Mouse (Mus musculus): ENCODE measurements around the gene Pcmtd2. TPM values are rescaled to one million over a fixed set of nuclear protein-coding genes. Genes with fewer than 3 reads are reported as not detected.

Pcmtd2 gene
- total and polyA plus RNA-seq, 3 experiments: 10.3 to 17.1 (median 14.4) TPM

DNA sequence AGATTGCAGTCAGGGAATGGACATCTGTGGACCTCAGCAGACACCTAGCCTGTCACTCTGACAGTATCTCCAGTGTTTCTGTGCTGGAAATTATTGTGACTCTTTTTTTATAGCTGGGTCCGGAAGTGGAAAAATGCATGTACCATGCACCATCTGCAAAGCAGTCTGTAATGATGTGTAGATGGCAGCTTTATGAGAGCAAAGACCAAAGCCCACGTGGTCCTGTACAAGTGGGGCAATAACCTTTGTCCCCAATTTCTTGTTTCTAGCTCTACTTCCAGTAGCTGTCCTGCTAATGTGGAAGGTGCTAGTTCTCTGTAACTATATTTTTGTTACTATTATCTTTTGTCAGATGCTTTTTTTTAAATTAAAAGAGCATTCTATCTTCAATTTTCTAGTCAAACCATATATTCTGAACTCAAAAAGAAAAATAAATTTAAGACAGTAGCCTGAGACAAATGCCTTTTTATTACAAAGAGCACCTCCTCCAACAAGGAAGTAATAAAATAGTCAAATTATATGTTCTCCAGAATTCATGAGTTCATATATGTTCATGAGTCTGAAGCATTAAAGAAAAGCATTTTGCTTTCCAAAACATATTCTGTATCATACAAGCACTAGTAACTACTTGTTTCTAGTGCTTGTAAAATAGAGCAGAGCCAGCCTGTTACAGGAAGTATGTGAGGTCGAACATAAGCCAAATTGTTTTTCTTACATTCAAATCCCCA is 45.5 kb downstream of the Pcmtd2 start:
- Histone ChIP-seq H3K9me3 (replicated peaks; ENCODE audit: low read length) (no peaks in the 10 kb centered on the region), H3K27ac (ENCODE audit: insufficient read depth, low read depth) (no peak overlapping the region), H3K9ac (ENCODE audit: insufficient read depth, low read depth) (no peak overlapping the region), H3K79me2 (replicated peaks; ENCODE audit: control insufficient read depth, extremely low read depth, insufficient read depth, poor library complexity, severe bottlenecking) (no peaks in the 10 kb centered on the region), H3K4me2 (ENCODE audit: insufficient read depth, low read depth, poor library complexity, severe bottlenecking) (no peak overlapping the region), H3K27me3 (replicated peaks) (no peaks in the 10 kb centered on the region), H3K4me3 (replicated peaks in 1 of 3; ENCODE audit: low read depth in 2 of 3, low read length in 2 of 3, poor library complexity in 1 of 3) (no peak overlapping the region), H3K36me3 (replicated peaks in 1 of 2; ENCODE audit: control insufficient read depth in 1 of 2, insufficient read depth in 1 of 2, low read length in 1 of 2) (no peaks in the 10 kb centered on the region), H3K4me1 (ENCODE audit: control insufficient read depth in 1 of 2, insufficient read depth in 2 of 2) (no peaks in the 10 kb centered on the region)
- in situ Hi-C loops (cut with MboI; ENCODE audit: low pct_ligation_motif_present, low pct_unique_long_range_greater_than_20kb, low sequenced_read_pairs): no loop called here
- dilution Hi-C loops (cut with MboI; ENCODE audit: extremely low pct_ligation_motif_present, extremely low pct_unique_long_range_greater_than_20kb, low sequenced_read_pairs): no loop called here
- no peak for TF ChIP-seq USF2 (conservative IDR thresholded peaks at IDR 0.05; ENCODE audit: low read depth, low read length)
- no peak for TF ChIP-seq ZC3H11A (IDR thresholded peaks at IDR 0.05; ENCODE audit: low read depth, low read length)
- no peak for TF ChIP-seq EP300 (IDR thresholded peaks at IDR 0.05; ENCODE audit: low read length)
- no peak for TF ChIP-seq HCFC1 (IDR thresholded peaks at IDR 0.05; ENCODE audit: low read depth, low read length)
- no peak for TF ChIP-seq ETS1 (conservative IDR thresholded peaks at IDR 0.05; ENCODE audit: low read depth, low read length)
- TF ChIP-seq USF1 (IDR thresholded peaks at IDR 0.05; ENCODE audit: low read depth, low read length): no peak
- no peak for TF ChIP-seq MYC (IDR thresholded peaks at IDR 0.05; ENCODE audit: low read depth, low read length)
- TF ChIP-seq MXI1 (IDR thresholded peaks at IDR 0.05; ENCODE audit: low read depth, low read length): no peak
- TF ChIP-seq PAX5 (IDR thresholded peaks at IDR 0.05; ENCODE audit: low read length): no peak
- no peak for TF ChIP-seq MAX (IDR thresholded peaks at IDR 0.05; ENCODE audit: low read length)
- no peak for TF ChIP-seq POLR2AphosphoS2 (IDR thresholded peaks at IDR 0.05; ENCODE audit: low read depth, low read length)
- no peak for TF ChIP-seq CHD2 (IDR thresholded peaks at IDR 0.05; ENCODE audit: low read length)
- TF ChIP-seq MAZ (IDR thresholded peaks at IDR 0.05; ENCODE audit: low read depth, low read length): no peak
- no peak for TF ChIP-seq MAFK (IDR thresholded peaks at IDR 0.05; ENCODE audit: insufficient replicate concordance, low read length)
- DNase-seq (ENCODE audit: extremely low read depth): no peak

Other genes with a start within 250 kb of the Pcmtd2 start
- 48.1 and 52.7 TPM in 2 replicates for gene Prpf6, start 246.0 kb upstream of the Pcmtd2 start, total RNA-seq (2012; rRNA removed)
- 28.3 and 28.8 TPM in 2 replicates for gene Prpf6, start 246.0 kb upstream of the Pcmtd2 start, total RNA-seq (2014; rRNA removed)
- 53.8 and 62.4 TPM in 2 replicates for gene Prpf6, start 246.0 kb upstream of the Pcmtd2 start, polyA plus RNA-seq (2012; ENCODE audit: insufficient read length, low read depth)
- gene Zfp512b, start 245.1 kb upstream of the Pcmtd2 start, total RNA-seq (2012; rRNA removed): 16.6 and 18.1 TPM in 2 replicates
- 11.0 TPM in 2 replicates for gene Zfp512b, start 245.1 kb upstream of the Pcmtd2 start, total RNA-seq (2014; rRNA removed)
- 26.8 and 27.1 TPM in 2 replicates for gene Zfp512b, start 245.1 kb upstream of the Pcmtd2 start, polyA plus RNA-seq (2012; ENCODE audit: insufficient read length, low read depth)
- 2.7 and 3.8 TPM in 2 replicates for gene Samd10, start 238.6 kb upstream of the Pcmtd2 start, total RNA-seq (2012; rRNA removed)
- 0.32 TPM in 1 of 2 replicates, not detected in the other for gene Samd10, start 238.6 kb upstream of the Pcmtd2 start, total RNA-seq (2014; rRNA removed)
- 0.38 and 0.66 TPM in 2 replicates for gene Samd10, start 238.6 kb upstream of the Pcmtd2 start, polyA plus RNA-seq (2012; ENCODE audit: insufficient read length, low read depth)
- gene Gm29797, start 180.8 kb upstream of the Pcmtd2 start, total RNA-seq (2012; rRNA removed): 0.25 and 0.34 TPM in 2 replicates
- not detected in 2 replicates for gene Gm29797, start 180.8 kb upstream of the Pcmtd2 start, total RNA-seq (2014; rRNA removed)
- not detected in 2 replicates for gene Gm29797, start 180.8 kb upstream of the Pcmtd2 start, polyA plus RNA-seq (2012; ENCODE audit: insufficient read length, low read depth)
- gene Sox18, start 166.2 kb upstream of the Pcmtd2 start, total RNA-seq (2012; rRNA removed): not detected in 2 replicates
- gene Sox18, start 166.2 kb upstream of the Pcmtd2 start, total RNA-seq (2014; rRNA removed): not detected in 2 replicates
- not detected in 2 replicates for gene Sox18, start 166.2 kb upstream of the Pcmtd2 start, polyA plus RNA-seq (2012; ENCODE audit: insufficient read length, low read depth)
- gene Tcea2, start 157.5 kb upstream of the Pcmtd2 start, total RNA-seq (2012; rRNA removed): 12.9 and 14.4 TPM in 2 replicates
- gene Tcea2, start 157.5 kb upstream of the Pcmtd2 start, total RNA-seq (2014; rRNA removed): 9.2 TPM in 2 replicates
- gene Tcea2, start 157.5 kb upstream of the Pcmtd2 start, polyA plus RNA-seq (2012; ENCODE audit: insufficient read length, low read depth): 7.0 and 8.8 TPM in 2 replicates
- gene Rgs19, start 143.9 kb upstream of the Pcmtd2 start, total RNA-seq (2012; rRNA removed): 67.0 and 75.4 TPM in 2 replicates
- gene Rgs19, start 143.9 kb upstream of the Pcmtd2 start, total RNA-seq (2014; rRNA removed): 40.2 and 50.2 TPM in 2 replicates
- 155 and 159 TPM in 2 replicates for gene Rgs19, start 143.9 kb upstream of the Pcmtd2 start, polyA plus RNA-seq (2012; ENCODE audit: insufficient read length, low read depth)
- gene Lkaaear1, start 139.4 kb upstream of the Pcmtd2 start, total RNA-seq (2012; rRNA removed): not detected in 2 replicates
- not detected in 2 replicates for gene Lkaaear1, start 139.4 kb upstream of the Pcmtd2 start, total RNA-seq (2014; rRNA removed)
- not detected in 2 replicates for gene Lkaaear1, start 139.4 kb upstream of the Pcmtd2 start, polyA plus RNA-seq (2012; ENCODE audit: insufficient read length, low read depth)
- 0.08 and 0.25 TPM in 2 replicates for gene Oprl1, start 122.8 kb upstream of the Pcmtd2 start, total RNA-seq (2012; rRNA removed)
- gene Oprl1, start 122.8 kb upstream of the Pcmtd2 start, total RNA-seq (2014; rRNA removed): not detected in 2 replicates
- gene Oprl1, start 122.8 kb upstream of the Pcmtd2 start, polyA plus RNA-seq (2012; ENCODE audit: insufficient read length, low read depth): 0.14 TPM in 1 of 2 replicates, not detected in the other
- 0.13 TPM in 1 of 2 replicates, not detected in the other for gene Myt1, start 74.5 kb upstream of the Pcmtd2 start, total RNA-seq (2012; rRNA removed)
- not detected in 2 replicates for gene Myt1, start 74.5 kb upstream of the Pcmtd2 start, total RNA-seq (2014; rRNA removed)
- gene Myt1, start 74.5 kb upstream of the Pcmtd2 start, polyA plus RNA-seq (2012; ENCODE audit: insufficient read length, low read depth): not detected in 2 replicates
- gene Polr3k, start 26.5 kb downstream of the Pcmtd2 start, total RNA-seq (2012; rRNA removed): 38.3 and 39.4 TPM in 2 replicates
- 50.7 and 55.9 TPM in 2 replicates for gene Polr3k, start 26.5 kb downstream of the Pcmtd2 start, total RNA-seq (2014; rRNA removed)
- gene Polr3k, start 26.5 kb downstream of the Pcmtd2 start, polyA plus RNA-seq (2012; ENCODE audit: insufficient read length, low read depth): 28.5 and 30.5 TPM in 2 replicates
- gene Gm14496, start 153.3 kb downstream of the Pcmtd2 start, total RNA-seq (2012; rRNA removed): not detected in 2 replicates
- not detected in 2 replicates for gene Gm14496, start 153.3 kb downstream of the Pcmtd2 start, total RNA-seq (2014; rRNA removed)
- gene Gm14496, start 153.3 kb downstream of the Pcmtd2 start, polyA plus RNA-seq (2012; ENCODE audit: insufficient read length, low read depth): not detected in 2 replicates

All from CH12.LX (cell line).